Mouse (Mus musculus) megakaryocyte, embryonic 14.5 days (primary cell): ENCODE data around the gene Gsk3a.

Experiments
- FLI1 ChIP-seq: IDR thresholded peaks from 2 replicates; pipeline ENCODE4 v1.6.1; 2012; ENCODE audit warnings: low read length, inconsistent platforms, mixed read lengths
- GATA1 ChIP-seq: IDR thresholded peaks from 3 replicates; pipeline ENCODE4 v1.6.1; 2012; ENCODE audit warnings: mixed read lengths, low read length, inconsistent platforms, borderline replicate concordance

- TF ChIP-seq GATA1: no peak
- no peak for TF ChIP-seq FLI1
Observed at GRCm38 (mm10) chr7:25278341-25279075, 40.9 kb upstream of the Gsk3a start.
